10 mouse cellular contexts compared by ENCODE assay signal in the genomic region with DNA sequence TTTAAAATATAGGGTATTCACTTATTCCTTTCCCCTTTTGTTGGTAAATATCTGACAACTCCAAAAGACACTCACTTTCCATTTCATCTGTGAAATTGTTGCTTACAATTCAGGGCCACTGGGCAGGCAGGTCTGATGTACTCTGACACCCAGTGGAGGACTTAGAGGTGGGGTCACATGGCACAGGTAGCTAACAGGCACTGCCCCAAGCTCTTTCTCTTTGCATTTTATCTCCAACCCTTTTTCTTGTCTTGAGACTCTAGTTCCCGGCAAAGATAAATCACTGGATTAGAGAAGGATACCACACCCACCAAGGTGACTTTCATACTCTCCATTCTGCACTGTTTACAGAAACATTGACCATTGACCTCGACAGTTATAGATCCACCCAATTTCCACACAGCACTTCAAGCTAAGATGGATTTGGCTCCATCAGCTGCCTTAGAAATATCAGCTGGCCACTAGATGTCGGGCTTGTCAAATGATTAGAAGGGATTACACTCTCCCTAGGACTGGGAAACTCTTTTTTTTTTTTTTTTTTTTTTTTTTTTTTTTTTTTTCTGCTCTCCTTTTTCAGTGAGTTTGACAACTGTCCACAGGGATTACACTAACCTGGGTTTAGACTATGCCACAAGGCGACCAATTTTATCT.
A peak's percentile ranks its signal among the peaks of the same experiment; 100 is the strongest.
DNase-seq lines count a peak whose midpoint lies in the region; ATAC-seq lines count a peak whose summit lies in the region.
"Had no signal": no experiment of that assay in that cellular context is flagged by ENCODE, and none has a peak within 500 bp of the region (broad histone marks: within the 10 kb centered on the region; RNA-seq: fewer than 3 reads in every experiment).

No protein-coding gene starts in this region.

- no peaks in the 10 kb centered on the region for H3K27me3 ChIP-seq in kidney, embryonic 15.5 days
- H3K27me3 ChIP-seq in liver, embryonic 13.5 days: no peaks in the 10 kb centered on the region
- H3K27me3 ChIP-seq: embryonic facial prominence, embryonic 13.5 days; lung, embryonic 15.5 days had no signal

- no peak overlapping the region for H3K4me2 ChIP-seq in kidney, embryonic 15.5 days
- H3K4me2 ChIP-seq in liver, embryonic 13.5 days: no peak overlapping the region
- H3K4me2 ChIP-seq: embryonic facial prominence, embryonic 13.5 days; lung, embryonic 15.5 days had no signal

- peak; percentile 70 for ATAC-seq in cerebellum, adult (ENCODE audit: insufficient number of reproducible peaks, low FRiP score, low TSS enrichment)
- peak; percentile 77 for ATAC-seq in kidney, embryonic 15.5 days (replicated peaks; ENCODE audit: low FRiP score)
- peak; percentile 71 for ATAC-seq in liver, embryonic 13.5 days (ENCODE audit: low read depth)

- no peak overlapping the region for H3K27ac ChIP-seq in kidney, embryonic 15.5 days
- no peak overlapping the region for H3K27ac ChIP-seq in liver, embryonic 13.5 days
- H3K27ac ChIP-seq: embryonic facial prominence, embryonic 13.5 days; lung, embryonic 15.5 days had no signal

- H3K9me3 ChIP-seq in kidney, embryonic 15.5 days (replicated peaks): no peaks in the 10 kb centered on the region
- no peaks in the 10 kb centered on the region for H3K9me3 ChIP-seq in liver, embryonic 13.5 days (replicated peaks)
- H3K9me3 ChIP-seq: embryonic facial prominence, embryonic 13.5 days; lung, embryonic 15.5 days had no signal

- WGBS in kidney, embryonic 15.5 days: 57% methylated on average over 4 of the region's 4 CpGs
- 46% methylated on average over 4 of the region's 4 CpGs for WGBS in liver, embryonic 13.5 days (ENCODE audit: insufficient replicate concordance)

- H3K9ac ChIP-seq in kidney, embryonic 15.5 days: no peak overlapping the region
- H3K9ac ChIP-seq in liver, embryonic 13.5 days: no peak overlapping the region
- H3K9ac ChIP-seq: embryonic facial prominence, embryonic 13.5 days; lung, embryonic 15.5 days had no signal

- H3K36me3 ChIP-seq in kidney, embryonic 15.5 days: no peaks in the 10 kb centered on the region
- H3K36me3 ChIP-seq in liver, embryonic 13.5 days: no peaks in the 10 kb centered on the region
- H3K36me3 ChIP-seq: embryonic facial prominence, embryonic 13.5 days; lung, embryonic 15.5 days had no signal

- no peak overlapping the region for H3K4me3 ChIP-seq in kidney, embryonic 15.5 days (replicated peaks)
- no peak overlapping the region for H3K4me3 ChIP-seq in liver, embryonic 13.5 days (replicated peaks)
- H3K4me3 ChIP-seq: embryonic facial prominence, embryonic 13.5 days; lung, embryonic 15.5 days had no signal

- peak; percentile 29 for DNase-seq in urinary bladder, postnatal 14 days (ENCODE audit: low spot score)
- no peak for DNase-seq in urinary bladder, postnatal 10 days (ENCODE audit: low spot score)
- peak; percentile 56 for DNase-seq in forelimb bud, embryonic 11.5 days (ENCODE audit: low read depth, low spot score)
- no peak for DNase-seq in liver, embryonic 13.5 days
- DNase-seq in retina, postnatal 1 day: peak; percentile 77
- no peak for DNase-seq in natural killer cell, adult 2 months (ENCODE audit: low spot score in 2 of 2)

- no peaks in the 10 kb centered on the region for H3K4me1 ChIP-seq in kidney, embryonic 15.5 days
- H3K4me1 ChIP-seq in liver, embryonic 13.5 days (replicated peaks): no peaks in the 10 kb centered on the region
- H3K4me1 ChIP-seq: embryonic facial prominence, embryonic 13.5 days; lung, embryonic 15.5 days had no signal

Comparison
In these comparisons a context has a peak if more than half of its experiments do, and no peak if none do; other contexts are left out.
1. DNase-seq: peak in urinary bladder, postnatal 14 days (single experiment), forelimb bud, embryonic 11.5 days (single experiment) and retina, postnatal 1 day (single experiment); none in urinary bladder, postnatal 10 days (single experiment), liver, embryonic 13.5 days (single experiment) and natural killer cell, adult 2 months (0 of 2).
2. Peak in every context shown above with its lines, with median percentiles within 50 percentile points of each other: ATAC-seq.